Mouse (Mus musculus) liver, postnatal 0 days (tissue): Measurements from ENCODE around the gene Mpv17l2.

Experiments
- CTCF ChIP-seq: sonication (generic); IDR thresholded peaks from 2 replicates; pipeline ENCODE4 v1.5.1; 2016; ENCODE audit warnings: antibody characterized with exemption, low read depth
- EP300 ChIP-seq: IDR thresholded peaks from 2 replicates; pipeline ENCODE4 v1.6.1; 2016; ENCODE audit warnings: antibody characterized with exemption, low read depth, mild to moderate bottlenecking

- TF ChIP-seq CTCF (no peak), EP300 (no peak)
These were observed 14.5 kb upstream of the Mpv17l2 start for GRCm38 (mm10) chr8:70775227-70775626.
